Mouse (Mus musculus): ENCODE results near the gene Ppie.

DNA sequence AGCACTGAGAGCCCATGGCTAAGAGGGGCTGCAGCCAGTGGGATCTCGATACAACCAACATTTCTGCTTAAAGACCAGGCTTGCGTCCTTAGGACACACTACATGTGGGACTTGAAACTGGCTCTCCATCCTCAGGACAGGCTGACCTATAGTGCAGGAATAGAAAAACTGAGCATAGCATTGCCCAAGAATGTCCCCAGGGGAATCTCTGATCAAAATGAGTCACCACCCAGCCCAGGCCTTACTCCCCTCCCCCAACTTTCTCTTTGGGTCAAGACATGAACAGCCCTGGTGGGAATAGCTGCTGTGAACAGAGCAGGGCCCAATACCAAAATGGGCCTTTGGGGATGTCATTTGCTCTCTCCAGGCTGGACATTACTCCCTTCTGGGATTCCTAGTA lies 32.9 kb downstream of the Ppie start:
- TF ChIP-seq EP300 (IDR thresholded peaks at IDR 0.05; ENCODE audit: insufficient read depth, low read depth, low read length), result no peak
- TF ChIP-seq POLR2A (IDR thresholded peaks at IDR 0.05; ENCODE audit: insufficient read depth, low read depth, low read length), result no peak
